Mouse (Mus musculus): ENCODE results near the gene Sebox. TPM values are rescaled to one million over a fixed set of nuclear protein-coding genes. Genes with fewer than 3 reads are reported as not detected.
A peak's percentile ranks its signal among the peaks of the same experiment; 100 is the strongest.
"Not testable (repeated sequence)": the region's sequence is repeated elsewhere in the genome, so short reads cannot be mapped to it uniquely, and the experiment has no call there.

The Sebox gene
- polyA plus RNA-seq, 1 experiment from 2014 or later, result not detected

DNA sequence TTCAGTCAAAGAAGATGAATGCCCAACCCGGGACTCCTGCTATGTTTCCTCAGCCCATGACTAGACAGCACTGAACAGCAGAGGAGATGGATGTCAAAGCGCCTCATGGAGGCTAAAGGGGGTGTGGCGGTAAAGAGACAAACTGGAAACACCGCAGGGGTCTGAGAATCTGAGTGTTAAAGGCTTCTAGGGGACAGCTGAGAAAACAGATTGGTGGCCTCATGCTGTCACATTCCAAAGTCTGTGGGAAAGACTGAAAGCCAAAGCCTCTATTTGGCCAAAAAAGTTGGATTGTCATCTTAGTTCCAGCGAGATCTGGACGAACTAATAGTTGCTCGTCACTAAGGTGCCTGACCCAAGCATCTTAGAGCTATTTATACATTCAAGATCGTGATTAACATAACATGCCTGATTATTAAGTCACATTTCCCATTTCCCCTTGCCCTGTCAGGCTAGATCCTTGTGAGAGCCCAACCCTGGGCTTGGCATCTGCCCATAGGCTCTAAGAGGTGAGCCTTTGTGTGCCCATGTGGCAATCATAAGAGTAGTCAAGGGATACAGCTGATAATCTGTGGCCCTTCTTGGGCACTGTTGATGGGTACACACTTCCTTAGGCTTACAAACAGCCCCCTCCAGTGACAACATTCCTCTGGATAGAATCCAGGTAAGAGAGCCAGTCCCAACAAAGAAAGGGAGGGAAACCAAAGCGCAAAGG is 20.2 kb downstream of the Sebox start:
- WGBS, result 86% methylated on average over 9 of the region's 9 CpGs
- no peak for ATAC-seq (ENCODE audit: low FRiP score, low TSS enrichment)
- no peaks in the 10 kb centered on the region for H3K4me1 ChIP-seq (ENCODE audit: control insufficient read depth, insufficient read depth, low read length)

DNA sequence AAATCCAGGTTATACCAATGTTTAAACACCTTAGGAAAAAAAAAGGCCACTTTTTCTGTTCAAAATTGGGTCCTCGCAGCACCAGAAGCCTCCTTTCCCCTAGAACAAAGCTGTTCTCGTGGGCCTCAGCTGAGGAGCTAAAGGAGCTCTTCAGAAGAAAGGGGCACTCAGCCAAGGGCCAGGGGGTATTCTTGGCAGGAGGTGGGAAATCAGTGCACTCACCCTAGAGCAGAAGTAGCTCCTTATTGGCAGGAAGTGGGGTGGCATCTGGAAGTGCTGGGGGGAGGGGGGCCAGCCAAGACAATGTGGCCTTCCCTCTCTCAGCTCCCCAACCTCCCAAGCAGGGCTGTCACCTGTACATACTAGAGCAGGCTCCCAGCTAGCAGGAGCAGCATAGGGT is 21.6 kb downstream of the Sebox start:
- 91% methylated on average over 2 of the region's 2 CpGs for WGBS
- no peaks in the 10 kb centered on the region for H3K27me3 ChIP-seq (ENCODE audit: control insufficient read depth, insufficient read depth, low read length)
- ATAC-seq (ENCODE audit: low FRiP score, low TSS enrichment), result no peak
- H3K4me3 ChIP-seq (ENCODE audit: low read length), result no peak overlapping the region
- no peaks in the 10 kb centered on the region for H3K9me3 ChIP-seq (ENCODE audit: control insufficient read depth, low read length)
- no peak overlapping the region for H3K27ac ChIP-seq (ENCODE audit: low read depth, low read length)
- H3K9ac ChIP-seq (ENCODE audit: low read depth, low read length), result no peak overlapping the region
- 0 out of 2 replicates have a peak, but pooled peaks cover 12% of the 10 kb centered on the region for H3K4me1 ChIP-seq (ENCODE audit: control insufficient read depth, insufficient read depth, low read length)
- peaks cover 93% of the 10 kb centered on the region for H3K36me3 ChIP-seq (ENCODE audit: control insufficient read depth, insufficient read depth, low read length)
- H3K4me2 ChIP-seq (replicated peaks; ENCODE audit: low read depth, low read length), result no peak overlapping the region

More for the DNA sequence above, 20.2 kb downstream of the Sebox start:
- Histone ChIP-seq H3K4me2 (replicated peaks; ENCODE audit: low read depth, low read length) (no peak overlapping the region), H3K36me3 (ENCODE audit: control insufficient read depth, insufficient read depth, low read length) (peaks cover 93% of the 10 kb centered on the region), H3K27ac (ENCODE audit: low read depth, low read length) (no peak overlapping the region), H3K27me3 (ENCODE audit: control insufficient read depth, insufficient read depth, low read length) (no peaks in the 10 kb centered on the region), H3K9ac (ENCODE audit: low read depth, low read length) (no peak overlapping the region), H3K4me3 (ENCODE audit: low read length) (no peak overlapping the region), H3K9me3 (ENCODE audit: control insufficient read depth, low read length) (no peaks in the 10 kb centered on the region)

DNA sequence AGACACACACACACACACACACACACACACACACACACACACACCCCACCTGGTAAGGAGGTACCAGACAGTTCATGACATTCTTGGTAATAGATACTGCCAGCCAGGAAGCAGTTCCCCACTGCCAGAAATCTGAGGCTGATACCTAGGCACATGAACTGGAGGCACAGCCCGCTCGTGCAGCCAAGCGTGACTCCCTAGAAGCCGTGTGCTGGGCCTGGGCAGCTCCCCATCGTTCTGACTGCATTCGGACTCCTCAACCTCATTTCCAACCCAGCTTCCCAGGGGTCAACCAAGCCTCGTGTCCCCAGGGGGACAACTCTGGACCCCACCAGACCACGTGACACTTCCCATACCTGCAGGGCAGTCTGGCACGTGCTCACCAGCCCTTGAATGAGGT is 25.5 kb downstream of the Sebox start:
- peak; percentile 82 for ATAC-seq (ENCODE audit: low FRiP score, low TSS enrichment)
- Histone ChIP-seq H3K27ac (ENCODE audit: low read depth, low read length) (peak overlapping the region; percentile 65; the same call in 1 of the 2 replicates), H3K4me1 (ENCODE audit: control insufficient read depth, insufficient read depth, low read length) (0 out of 2 replicates have a peak, but pooled peaks cover 15% of the 10 kb centered on the region), H3K9ac (ENCODE audit: low read depth, low read length) (no peak overlapping the region), H3K4me3 (ENCODE audit: low read length) (no peak overlapping the region), H3K4me2 (replicated peaks; ENCODE audit: low read depth, low read length) (no peak overlapping the region), H3K9me3 (ENCODE audit: control insufficient read depth, low read length) (no peaks in the 10 kb centered on the region), H3K36me3 (ENCODE audit: control insufficient read depth, insufficient read depth, low read length) (peaks cover 64% of the 10 kb centered on the region), H3K27me3 (ENCODE audit: control insufficient read depth, insufficient read depth, low read length) (no peaks in the 10 kb centered on the region)
- 35% methylated on average over 9 of the region's 9 CpGs for WGBS

DNA sequence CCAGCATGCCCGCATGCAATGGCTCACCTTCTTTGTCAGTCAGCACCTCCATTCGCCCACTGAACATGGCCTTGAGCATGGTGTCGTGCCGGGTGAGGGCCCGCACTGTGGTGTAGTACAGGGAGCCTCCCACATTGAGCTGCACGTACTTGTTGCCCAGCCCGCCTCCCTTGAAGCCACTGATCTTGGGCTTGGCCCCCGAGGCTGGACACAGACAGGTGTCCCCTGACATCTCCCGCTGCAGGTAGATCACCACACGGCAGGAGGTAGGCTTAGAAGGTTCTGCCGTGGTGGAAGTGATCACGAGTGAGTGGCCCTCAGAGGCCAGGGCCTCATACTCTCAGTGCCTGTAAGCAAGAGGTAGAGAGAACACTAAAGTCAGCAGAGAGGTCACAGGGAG is 26.8 kb downstream of the Sebox start:
- no peak overlapping the region for H3K4me3 ChIP-seq (ENCODE audit: low read length)
- no peaks in the 10 kb centered on the region for H3K27me3 ChIP-seq (ENCODE audit: control insufficient read depth, insufficient read depth, low read length)
- no peak for ATAC-seq (ENCODE audit: low FRiP score, low TSS enrichment)
- WGBS, result 78% methylated on average over 12 of the region's 12 CpGs
- H3K9me3 ChIP-seq (ENCODE audit: control insufficient read depth, low read length), result no peaks in the 10 kb centered on the region
- no peak overlapping the region for H3K4me2 ChIP-seq (replicated peaks; ENCODE audit: low read depth, low read length)
- H3K9ac ChIP-seq (ENCODE audit: low read depth, low read length), result no peak overlapping the region
- H3K36me3 ChIP-seq (ENCODE audit: control insufficient read depth, insufficient read depth, low read length), result peaks cover 52% of the 10 kb centered on the region
- H3K27ac ChIP-seq (ENCODE audit: low read depth, low read length), result peak overlapping the region; percentile 1; the same call in 1 of the 2 replicates
- H3K4me1 ChIP-seq (ENCODE audit: control insufficient read depth, insufficient read depth, low read length), result peaks cover 21% of the 10 kb centered on the region

DNA sequence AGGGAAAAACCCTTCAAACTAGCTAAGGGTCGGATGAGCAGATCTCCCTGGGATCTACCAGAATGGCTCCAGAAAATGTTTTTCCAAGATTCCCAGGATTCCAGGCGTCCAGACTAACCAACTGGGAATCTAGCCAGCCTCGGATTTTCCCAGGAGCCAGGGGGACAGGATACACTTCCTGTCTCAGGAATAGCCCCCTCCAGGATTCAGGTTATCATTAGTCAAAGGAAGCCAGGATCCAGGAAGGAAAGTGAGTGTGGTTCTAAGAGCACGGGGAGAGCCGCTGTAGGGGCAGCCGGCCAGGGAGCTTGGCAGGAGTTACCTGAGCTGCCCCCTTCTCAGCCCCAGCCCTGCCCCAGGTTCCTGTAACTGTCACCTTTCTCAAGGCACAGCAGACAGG is 27.8 kb downstream of the Sebox start:
- Histone ChIP-seq H3K27me3 (ENCODE audit: control insufficient read depth, insufficient read depth, low read length) (no peaks in the 10 kb centered on the region), H3K4me3 (ENCODE audit: low read length) (no peak overlapping the region), H3K4me2 (replicated peaks; ENCODE audit: low read depth, low read length) (no peak overlapping the region), H3K36me3 (ENCODE audit: control insufficient read depth, insufficient read depth, low read length) (peaks cover 41% of the 10 kb centered on the region), H3K4me1 (ENCODE audit: control insufficient read depth, insufficient read depth, low read length) (peaks cover 22% of the 10 kb centered on the region), H3K27ac (ENCODE audit: low read depth, low read length) (peak overlapping the region; percentile 37; the same call in 1 of the 2 replicates), H3K9me3 (ENCODE audit: control insufficient read depth, low read length) (no peaks in the 10 kb centered on the region), H3K9ac (ENCODE audit: low read depth, low read length) (no peak overlapping the region; the same call in 1 of the 2 replicates)
- 71% methylated on average over 6 of the region's 6 CpGs for WGBS
- no peak for ATAC-seq (ENCODE audit: low FRiP score, low TSS enrichment)

DNA sequence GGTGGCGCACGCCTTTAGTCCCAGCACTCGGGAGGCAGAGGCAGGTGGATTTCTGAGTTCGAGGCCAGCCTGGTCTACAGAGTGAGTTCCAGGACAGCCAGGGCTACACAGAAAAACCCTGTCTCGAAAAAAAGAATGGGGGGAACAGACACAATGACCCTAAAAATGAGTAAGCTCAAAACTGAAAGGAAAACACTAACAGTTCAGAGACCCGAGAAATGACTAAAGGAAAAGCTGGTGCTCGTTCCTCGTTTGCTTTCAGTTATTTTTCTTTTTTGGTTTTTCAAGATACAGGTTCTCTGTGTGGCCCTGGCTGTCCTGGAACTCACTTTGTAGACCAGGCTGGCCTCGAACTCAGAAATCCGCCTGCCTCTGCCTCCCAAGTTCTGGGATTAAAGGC is 28.3 kb downstream of the Sebox start:
- not testable (repeated sequence) for H3K4me2 ChIP-seq (replicated peaks; ENCODE audit: low read depth, low read length)
- H3K27ac ChIP-seq (ENCODE audit: low read depth, low read length), result 0 out of 2 replicates have a peak overlapping the region, but pooled peaks have one; percentile 37

DNA sequence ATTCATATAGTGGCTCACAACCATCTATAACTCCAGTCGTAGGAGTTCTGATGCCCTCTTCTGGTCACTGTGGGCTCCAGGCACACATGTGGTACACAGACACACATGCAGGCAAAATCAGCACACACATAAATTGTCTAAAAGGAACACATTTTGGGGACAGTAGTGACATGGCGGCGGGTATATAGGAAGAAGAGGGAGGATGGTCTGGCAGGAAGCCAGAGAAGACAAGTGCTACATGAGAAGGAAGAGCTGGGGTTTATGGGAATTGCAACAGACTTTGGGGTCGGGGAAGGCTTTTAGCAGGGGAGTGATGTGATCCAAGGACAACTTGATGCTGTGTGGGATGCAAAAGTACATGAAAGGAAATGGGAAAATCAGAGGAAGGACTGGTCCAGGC is 31.3 kb downstream of the Sebox start:
- Histone ChIP-seq H3K27me3 (ENCODE audit: control insufficient read depth, insufficient read depth, low read length) (no peaks in the 10 kb centered on the region), H3K27ac (ENCODE audit: low read depth, low read length) (no peak overlapping the region; the same call in 1 of the 2 replicates), H3K4me2 (replicated peaks; ENCODE audit: low read depth, low read length) (peak overlapping the region; percentile 53), H3K4me3 (ENCODE audit: low read length) (peak overlapping the region; percentile 84), H3K9me3 (ENCODE audit: control insufficient read depth, low read length) (no peaks in the 10 kb centered on the region), H3K4me1 (ENCODE audit: control insufficient read depth, insufficient read depth, low read length) (peaks cover 23% of the 10 kb centered on the region), H3K36me3 (ENCODE audit: control insufficient read depth, insufficient read depth, low read length) (peaks cover 19% of the 10 kb centered on the region), H3K9ac (ENCODE audit: low read depth, low read length) (peak overlapping the region; percentile 67; the same call in 1 of the 2 replicates)
- WGBS, result 80% methylated on average over 4 of the region's 4 CpGs
- no peak for ATAC-seq (ENCODE audit: low FRiP score, low TSS enrichment)

More for the DNA sequence above, 28.3 kb downstream of the Sebox start:
- not testable (repeated sequence) for H3K9ac ChIP-seq (ENCODE audit: low read depth, low read length); ATAC-seq (ENCODE audit: low FRiP score, low TSS enrichment); H3K27me3 ChIP-seq (ENCODE audit: control insufficient read depth, insufficient read depth, low read length); H3K4me3 ChIP-seq (ENCODE audit: low read length); H3K9me3 ChIP-seq (ENCODE audit: control insufficient read depth, low read length)
- Histone ChIP-seq H3K4me1 (ENCODE audit: control insufficient read depth, insufficient read depth, low read length) (peaks cover 22% of the 10 kb centered on the region), H3K36me3 (ENCODE audit: control insufficient read depth, insufficient read depth, low read length) (peaks cover 36% of the 10 kb centered on the region)
- 87% methylated on average over 10 of the region's 10 CpGs for WGBS

DNA sequence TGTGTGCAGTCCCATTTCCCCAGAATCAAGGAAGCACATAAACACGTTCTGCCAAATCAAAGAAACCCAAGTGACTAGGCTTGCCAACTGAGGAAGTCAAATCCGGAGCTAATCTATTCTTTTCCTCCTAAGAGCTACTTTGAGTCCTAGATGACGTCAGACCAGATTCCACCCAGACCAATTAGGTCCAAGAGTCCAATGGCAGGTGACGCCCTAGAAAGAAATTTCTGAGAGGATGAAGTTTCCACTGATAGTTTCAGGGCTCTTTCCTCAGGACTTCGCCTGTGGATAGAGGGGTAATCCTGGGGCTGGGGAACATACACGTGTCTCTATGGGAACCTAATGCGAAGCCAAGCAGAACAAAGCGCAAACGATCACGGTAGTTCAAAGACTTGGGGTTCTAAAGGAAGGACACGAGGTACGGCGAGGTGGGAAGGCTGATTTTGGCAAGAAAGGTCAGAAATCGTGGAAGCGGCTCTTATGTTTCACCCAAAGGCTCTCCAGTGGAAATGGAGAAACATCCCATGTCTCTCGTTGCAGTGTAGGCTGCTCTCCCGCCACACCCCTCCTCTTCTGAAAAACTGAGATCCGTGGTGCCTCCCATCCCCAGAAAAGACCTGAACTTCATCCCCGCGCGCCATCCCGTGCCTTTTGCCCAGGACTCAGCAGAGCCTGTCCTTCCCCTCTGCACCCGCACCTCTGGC is 32.3 kb downstream of the Sebox start:
- Histone ChIP-seq H3K4me3 (ENCODE audit: low read length) (peak overlapping the region; percentile 84), H3K36me3 (ENCODE audit: control insufficient read depth, insufficient read depth, low read length) (peaks cover 19% of the 10 kb centered on the region), H3K4me1 (ENCODE audit: control insufficient read depth, insufficient read depth, low read length) (peaks cover 20% of the 10 kb centered on the region), H3K4me2 (replicated peaks; ENCODE audit: low read depth, low read length) (peak overlapping the region; percentile 53), H3K27ac (ENCODE audit: low read depth, low read length) (peak overlapping the region; percentile 90), H3K9me3 (ENCODE audit: control insufficient read depth, low read length) (no peaks in the 10 kb centered on the region), H3K27me3 (ENCODE audit: control insufficient read depth, insufficient read depth, low read length) (no peaks in the 10 kb centered on the region), H3K9ac (ENCODE audit: low read depth, low read length) (peak overlapping the region; percentile 67)
- ATAC-seq (ENCODE audit: low FRiP score, low TSS enrichment), result peak; percentile 7; the same call in 1 of the 2 replicates
- under 1% methylated on average over 23 of the region's 23 CpGs for WGBS

All from kidney, embryonic 14.5 days (tissue).